Mouse (Mus musculus): ENCODE results near the gene Olfr1136.

Olfr1136 gene

GRCm38 (mm10) chr2:87693847-87694246 lies at the start of gene Olfr1136:
TSS of gene Olfr1136 (minus strand) at chr2:87693947.
- DNase-seq (ENCODE audit: low read depth in 2 of 2, low spot score in 2 of 2): no peak

DNA sequence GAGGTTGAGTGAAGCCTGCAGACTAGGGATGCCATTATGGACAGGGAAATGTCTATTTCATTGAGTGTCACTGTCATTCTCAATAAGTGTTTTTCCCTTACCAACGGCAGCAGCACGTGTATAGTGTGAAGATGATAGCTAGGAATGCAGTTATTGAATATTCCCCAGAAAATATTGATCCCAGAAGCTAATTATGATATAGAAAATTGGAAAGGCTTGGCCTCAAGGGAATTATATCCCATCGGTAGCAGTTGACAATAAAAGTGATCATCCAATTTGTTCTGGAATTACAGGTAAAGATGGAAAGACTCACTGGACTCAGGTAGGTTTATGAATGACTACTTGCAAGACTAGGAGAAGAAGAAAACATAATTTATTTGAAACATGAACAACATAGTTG lies 49.7 kb upstream of the Olfr1136 start, which contains the start of gene Olfr1140:
Gene Olfr1140, plus strand, starts transcription at position 301 of the 400 bp plus-strand sequence.
- no peak for DNase-seq (ENCODE audit: low read depth in 2 of 2, low spot score in 2 of 2)

GRCm38 (mm10) chr2:87739878-87740277 lies 46.1 kb upstream of the Olfr1136 start, which contains the start of gene Olfr1138:
TSS of gene Olfr1138 (minus strand) at chr2:87739978.
- DNase-seq (ENCODE audit: low read depth in 2 of 2, low spot score in 2 of 2): no peak

DNA sequence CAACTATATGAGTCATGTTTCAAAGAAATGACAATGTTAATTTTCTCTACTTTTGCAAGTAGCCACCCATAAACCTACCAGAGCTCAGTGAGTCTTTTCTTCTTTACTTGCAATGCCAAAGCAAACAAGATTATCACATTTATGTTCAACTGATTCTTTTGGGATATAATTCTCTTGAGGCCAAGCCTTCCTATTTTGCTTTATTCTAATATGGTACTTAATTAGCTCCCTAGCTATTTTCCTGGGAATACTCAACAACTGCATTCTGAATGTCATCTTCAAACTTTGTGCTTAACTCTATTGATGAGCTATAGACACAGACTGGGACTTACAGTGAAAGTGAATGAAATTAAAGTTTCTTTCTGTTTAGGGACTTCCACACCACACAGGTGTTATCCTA lies 19.3 kb upstream of the Olfr1136 start, which contains the start of gene Olfr1137:
Gene Olfr1137, minus strand, starts transcription at position 101 of the 400 bp plus-strand sequence.
- DNase-seq (ENCODE audit: low read depth in 2 of 2, low spot score in 2 of 2): no peak

- DNase-seq (ENCODE audit: low read depth in 2 of 2, low spot score in 2 of 2): no peak
Observed at GRCm38 (mm10) chr2:87673564-87673963, 20.2 kb downstream of the Olfr1136 start, which contains the start of gene Olfr1135. TSS of gene Olfr1135 (minus strand) at chr2:87673664.

GRCm38 (mm10) chr2:87658360-87658759 lies 35.4 kb downstream of the Olfr1136 start, which contains the start of gene Olfr1134:
TSS of gene Olfr1134 (minus strand) at chr2:87658460.
- no peak for DNase-seq (ENCODE audit: low read depth in 2 of 2, low spot score in 2 of 2)

DNA sequence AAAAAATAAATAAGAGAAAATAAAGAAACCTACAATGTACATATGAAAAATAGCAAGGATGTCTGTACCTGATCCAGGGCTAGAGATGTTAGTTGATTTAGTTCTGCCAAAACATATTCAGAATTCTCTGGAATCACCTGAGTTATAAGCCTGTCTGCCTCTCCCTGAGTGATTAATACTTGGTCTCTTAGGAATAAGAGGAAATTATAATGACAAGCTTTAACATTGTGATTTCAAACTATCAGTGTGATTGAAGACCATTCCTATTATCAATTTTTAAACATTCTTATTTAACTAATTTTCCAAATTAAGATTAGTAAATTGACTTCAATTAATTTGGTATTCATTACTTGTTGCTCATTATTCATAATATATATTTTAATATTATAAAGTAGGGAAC lies 46.5 kb downstream of the Olfr1136 start, which contains the start of gene Olfr1133:
Gene Olfr1133, minus strand, starts transcription at position 101 of the 400 bp plus-strand sequence.
- DNase-seq (ENCODE audit: low read depth in 2 of 2, low spot score in 2 of 2): no peak
